Mouse (Mus musculus) adrenal gland, adult 2 months (tissue): ENCODE data around the gene Zfp235. TPM values are rescaled to one million over a fixed set of nuclear protein-coding genes. Genes with fewer than 3 reads are reported as not detected.
A peak's percentile ranks its signal among the peaks of the same experiment; 100 is the strongest.

Source experiments
- DNase-seq: peaks from one replicate; pipeline ENCODE4 v3.0.0; 2021
- long read RNA-seq: library from polyadenylated mRNA; stranded (forward); transcript quantifications from one replicate; pipeline ENCODE4 v2.0.0, GENCODE M21; 2021
- polyA plus RNA-seq: library from polyadenylated mRNA; depleted of rRNA; stranded (reverse); fragments of >200 nt; gene quantifications from 2 replicates; pipeline ENCODE4 v1.2.3, GENCODE M21; 2012; rRNA removed
- total RNA-seq, 2 experiments: library from RNA; stranded (reverse); gene quantifications; 2 replicates each; pipeline ENCODE4 v1.2.3; 2021

Zfp235 gene
- total RNA-seq (1 to 10 TPM; 9.4 to 9.7 TPM), polyA plus RNA-seq (2.6 and 4.2 TPM in 2 replicates)
- long read RNA-seq, transcript Zfp235-201 (4 exons, 3,373 nt) = major isoform, 6 of 8 reads
- long read RNA-seq, partial matches to known transcripts = 1 of 8 reads
- long read RNA-seq, other reads (novel, unspliced or antisense) = 1 of 8 reads

DNA sequence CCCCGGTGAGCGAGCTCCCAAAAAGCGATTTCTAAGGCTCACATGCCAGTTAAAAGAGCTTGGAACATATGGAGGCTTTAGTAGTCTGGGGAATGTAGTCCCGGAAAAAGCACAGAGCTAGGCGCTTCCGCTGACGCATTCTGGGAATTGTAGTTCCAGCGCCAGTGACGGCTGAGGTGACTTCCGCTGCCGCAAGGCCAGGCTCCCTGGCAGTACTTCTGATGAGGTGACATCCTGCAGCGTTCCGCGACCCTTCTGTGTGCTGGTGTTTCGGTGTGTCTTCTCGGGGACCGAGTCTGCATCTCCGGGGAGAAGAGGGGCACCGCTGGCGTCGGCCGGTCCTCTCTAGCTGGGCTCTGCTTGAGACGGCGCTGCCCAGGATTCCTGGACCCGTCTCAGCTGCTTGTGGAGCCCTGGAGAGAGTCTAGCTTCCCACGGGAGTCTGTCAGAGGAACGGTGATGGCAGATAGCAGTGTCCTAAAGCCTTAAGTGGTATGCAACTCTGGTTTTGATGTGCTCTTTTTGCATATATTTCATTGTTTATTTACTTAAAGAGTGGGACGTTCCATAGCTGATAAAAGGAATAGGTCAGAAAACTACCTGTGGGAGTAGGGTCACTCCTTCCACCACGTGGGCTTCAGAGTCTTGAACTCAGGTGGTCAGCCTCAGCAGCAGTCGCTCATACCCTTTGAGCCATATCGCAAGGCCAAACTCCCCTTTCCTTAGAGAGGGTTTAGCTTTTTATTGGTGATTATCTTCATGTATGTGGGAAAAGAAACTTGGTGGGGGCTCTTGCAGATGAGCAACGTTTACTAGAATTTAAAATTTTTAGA is at the start of gene Zfp235:
Gene Zfp235, plus strand, starts transcription at position 174 of the 833 bp plus-strand sequence.
- peak; percentile 91 for DNase-seq

DNA sequence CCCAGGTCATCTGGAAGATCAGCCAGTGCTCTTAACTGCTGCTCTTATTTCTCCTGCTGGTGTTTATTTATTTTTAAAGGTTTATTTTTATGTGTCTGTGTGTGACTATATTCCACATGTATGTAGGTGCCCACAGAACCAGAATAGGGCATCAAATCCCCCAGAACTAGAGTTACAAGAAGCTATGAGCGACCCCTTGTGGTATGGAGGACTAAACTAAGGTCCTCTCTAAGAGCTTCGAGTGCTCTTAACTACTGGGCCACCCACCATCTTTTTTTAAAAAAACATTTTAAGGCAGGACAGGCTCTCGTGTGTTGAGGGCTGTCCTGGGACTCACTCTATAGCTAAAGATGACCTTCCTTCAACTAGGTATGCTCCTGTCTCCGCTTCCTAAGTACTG is 47.1 kb upstream of the Zfp235 start:
- DNase-seq = no peak

DNA sequence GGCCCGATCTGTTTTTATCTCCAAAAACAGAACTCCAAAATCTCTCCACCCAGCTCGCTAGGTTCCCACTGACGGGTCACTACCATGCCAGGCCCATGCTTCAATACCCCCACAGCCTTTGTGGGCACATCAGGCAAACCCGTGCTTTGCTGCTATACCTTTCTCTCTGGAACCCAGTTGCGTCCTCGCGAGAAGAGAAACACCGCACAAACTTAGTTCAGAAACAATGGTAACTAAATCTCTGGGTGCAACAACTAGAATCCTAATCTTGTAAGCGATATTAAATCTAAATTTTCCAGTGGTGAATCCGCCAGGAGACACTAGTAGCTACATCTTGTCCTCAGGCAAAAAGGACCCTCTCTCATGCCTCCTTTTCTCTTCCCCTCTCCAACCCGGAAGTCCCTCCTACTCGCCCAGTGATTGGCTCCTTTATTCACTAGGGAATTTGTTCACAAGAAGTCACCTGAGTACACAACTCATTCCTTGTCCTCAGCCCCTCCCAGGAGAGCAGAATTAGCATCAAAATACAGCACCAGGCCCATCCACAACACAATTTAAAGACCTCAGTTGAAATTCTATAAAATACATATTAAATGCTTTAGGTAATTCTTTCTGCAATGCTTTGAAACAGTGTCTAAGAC is 46.4 kb upstream of the Zfp235 start:
- DNase-seq = no peak

DNA sequence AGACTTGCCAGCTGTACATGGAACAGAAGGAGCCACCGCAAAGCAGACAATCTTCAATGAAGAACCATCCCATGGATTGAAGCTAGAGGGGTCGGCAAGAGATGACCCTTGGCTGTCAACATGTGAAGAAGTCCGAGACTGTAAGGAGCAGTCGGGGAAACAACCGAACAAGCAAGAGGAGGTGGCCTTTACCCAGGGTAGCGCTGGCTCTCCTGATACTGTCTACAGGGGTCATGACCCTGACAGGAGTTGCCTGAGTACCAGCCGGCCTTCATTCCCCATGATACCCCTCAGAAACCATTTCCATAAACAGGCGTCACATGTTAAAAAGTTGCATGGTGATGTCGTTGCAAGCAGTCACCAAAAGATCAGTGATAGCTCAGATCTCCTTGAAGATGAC is 29.6 kb upstream of the Zfp235 start:
- DNase-seq = no peak

DNA sequence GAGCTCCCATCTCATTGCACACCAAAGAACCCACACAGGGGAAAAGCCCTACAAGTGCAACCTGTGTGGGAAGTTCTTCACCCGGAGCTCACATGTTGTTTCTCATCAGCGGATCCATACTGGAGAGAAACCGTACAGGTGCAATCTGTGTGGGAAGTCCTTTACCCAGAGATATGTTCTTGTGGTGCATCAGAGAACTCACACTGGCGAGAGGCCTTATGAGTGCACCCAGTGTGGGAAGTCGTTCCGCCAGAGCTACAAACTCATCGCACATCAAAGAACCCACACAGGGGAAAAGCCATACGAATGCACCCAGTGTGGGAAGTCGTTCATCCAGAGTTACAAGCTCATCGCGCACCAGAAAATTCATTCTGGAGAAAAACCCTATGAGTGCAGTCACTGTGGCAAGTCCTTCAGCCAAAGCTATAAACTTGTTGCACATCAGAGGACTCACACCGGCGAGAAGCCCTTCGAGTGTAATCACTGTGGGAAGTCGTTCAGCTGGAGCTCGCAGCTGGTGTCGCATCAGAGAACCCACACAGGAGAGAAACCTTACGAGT is 28.7 kb upstream of the Zfp235 start:
- DNase-seq = no peak

DNA sequence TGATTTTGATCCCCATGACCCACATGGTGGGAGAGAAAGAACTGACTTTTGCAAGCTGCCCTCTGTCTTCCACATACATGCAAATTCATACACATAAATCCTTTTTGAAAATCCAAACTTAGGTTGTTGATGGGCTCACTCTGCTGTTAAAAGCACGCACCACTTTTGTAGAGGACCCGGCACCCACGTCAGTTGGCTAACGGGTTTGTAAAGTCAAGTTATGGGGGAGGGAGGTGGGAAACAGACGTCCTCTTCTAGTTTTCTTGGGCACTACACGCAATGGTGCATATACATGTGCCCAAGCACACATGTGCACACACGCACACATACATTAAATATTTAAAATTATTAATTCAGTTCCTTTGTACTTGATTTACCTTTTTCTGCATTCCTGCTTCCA is 23.1 kb upstream of the Zfp235 start:
- DNase-seq = no peak

DNA sequence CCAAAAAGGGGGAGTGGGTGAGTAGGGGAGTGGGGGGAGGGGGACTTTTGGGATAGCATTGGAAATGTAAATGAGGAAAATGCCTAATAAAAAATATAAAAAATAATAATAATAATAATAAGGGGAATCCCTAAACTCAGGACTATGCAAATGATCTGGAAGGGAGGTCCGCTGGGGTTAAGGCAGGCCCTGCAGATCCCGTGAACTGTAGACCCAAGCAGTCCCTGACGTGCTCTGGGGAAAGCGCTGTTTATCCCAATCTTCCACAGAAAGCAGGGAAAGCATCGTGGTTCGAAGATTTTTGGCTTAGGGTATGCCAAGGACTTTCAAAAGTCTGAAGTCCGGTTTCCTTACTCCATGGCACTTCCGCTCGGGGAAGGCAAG is 22.2 kb upstream of the Zfp235 start:
- no peak for DNase-seq

DNA sequence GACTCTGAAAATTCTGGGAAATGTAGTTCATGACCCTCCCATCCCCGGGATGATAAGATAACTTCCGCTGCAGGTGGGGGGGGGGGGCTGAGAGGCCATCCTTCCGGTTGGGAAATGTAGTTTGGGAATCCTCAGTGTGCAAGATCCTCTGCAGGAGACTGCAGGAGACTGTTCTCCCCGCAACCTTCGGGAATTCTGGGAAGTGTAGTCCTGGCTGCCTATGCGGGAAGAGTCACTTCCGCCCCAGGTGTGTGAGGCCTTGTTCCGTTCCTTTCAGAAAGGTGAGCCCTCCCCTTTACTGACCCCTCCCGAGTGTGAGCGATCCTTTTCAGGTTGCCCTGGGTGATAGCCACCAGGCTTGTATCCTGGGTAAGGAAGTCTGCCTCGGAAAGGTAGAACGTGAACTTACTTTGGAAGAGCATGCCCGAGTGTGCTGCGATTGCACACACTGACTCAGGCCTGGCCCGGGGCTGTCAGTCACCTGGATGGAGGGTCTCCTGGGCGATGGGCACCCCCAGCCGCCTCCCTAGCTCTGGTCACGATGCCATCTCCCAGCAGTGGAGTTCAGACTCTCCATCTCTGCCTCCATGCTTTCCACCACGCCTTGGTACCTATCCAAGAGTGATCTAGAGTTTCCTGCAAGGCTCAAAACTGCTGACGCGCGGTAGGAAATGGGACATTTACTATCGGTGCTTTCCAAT is 21.7 kb upstream of the Zfp235 start, which contains the start of gene Zfp112:
Gene Zfp112, plus strand, starts transcription at position 159 of the 701 bp plus-strand sequence.
- peak; percentile 89 for DNase-seq

DNA sequence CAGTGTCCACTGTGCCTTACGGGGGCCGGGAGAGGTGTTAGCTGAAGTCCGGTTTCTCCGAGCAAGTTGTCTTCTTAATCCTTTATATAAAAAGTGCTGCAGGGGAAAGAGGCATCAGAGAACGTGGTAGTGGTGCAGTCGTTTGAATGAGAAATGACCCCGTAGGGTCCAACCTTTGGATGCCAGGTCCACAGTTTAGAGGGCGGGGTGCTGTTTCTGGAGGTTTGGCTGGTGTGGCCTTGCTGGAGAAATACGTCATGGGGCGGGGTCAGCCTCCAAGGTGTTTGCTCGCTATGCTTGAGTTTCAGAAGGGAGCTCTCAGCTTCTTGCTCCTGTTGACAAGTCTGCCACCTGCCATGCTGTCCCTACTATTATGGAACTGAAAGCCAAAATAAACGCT is 21.0 kb upstream of the Zfp235 start:
- DNase-seq = peak; percentile 75

DNA sequence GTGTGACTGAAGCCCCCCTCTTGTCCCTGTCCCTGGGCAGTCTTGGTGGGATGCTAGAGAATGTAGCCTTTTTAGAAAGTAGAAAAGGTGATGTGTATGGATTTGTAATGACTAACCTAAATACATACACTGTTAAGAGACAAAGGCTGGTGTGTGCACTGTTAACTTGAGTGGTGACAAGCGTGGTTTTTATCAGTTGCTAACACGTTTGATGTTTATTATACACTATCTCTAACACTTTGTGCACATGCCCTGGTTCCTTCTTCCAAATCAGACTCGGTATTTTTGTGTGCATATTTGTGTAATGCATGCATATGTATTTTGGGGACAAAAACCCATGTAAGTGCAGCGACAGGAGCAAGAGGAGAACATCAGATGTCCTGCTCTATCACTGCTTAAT is 17.3 kb upstream of the Zfp235 start:
- DNase-seq = no peak

DNA sequence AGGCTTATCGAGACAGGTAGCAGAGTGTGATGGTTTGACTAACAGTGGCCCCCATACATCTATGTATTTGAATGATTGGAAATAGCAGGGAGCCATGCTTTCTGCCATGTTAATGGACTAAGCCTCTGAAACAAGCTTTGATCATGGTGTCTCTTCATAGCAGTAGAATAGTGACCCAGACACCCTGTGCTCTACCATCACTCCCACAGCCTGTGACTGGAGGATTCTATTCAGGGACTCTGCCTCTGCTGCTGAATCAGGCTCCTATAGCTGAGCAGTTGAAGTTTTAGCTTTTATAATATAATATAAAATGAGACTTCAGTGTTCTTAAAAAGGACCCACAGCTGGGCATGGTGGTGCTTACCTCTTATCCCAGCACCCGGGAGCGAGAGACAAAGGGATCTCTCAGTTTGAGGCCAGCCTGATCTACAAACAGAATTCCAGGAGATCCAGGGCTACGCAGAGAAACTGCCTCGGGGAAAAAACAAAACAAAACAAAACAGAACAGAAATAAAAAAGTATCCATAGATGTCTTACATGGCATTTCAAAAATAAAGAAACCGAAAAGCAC is 459 bp upstream of the Zfp235 start:
- DNase-seq = no peak

DNA sequence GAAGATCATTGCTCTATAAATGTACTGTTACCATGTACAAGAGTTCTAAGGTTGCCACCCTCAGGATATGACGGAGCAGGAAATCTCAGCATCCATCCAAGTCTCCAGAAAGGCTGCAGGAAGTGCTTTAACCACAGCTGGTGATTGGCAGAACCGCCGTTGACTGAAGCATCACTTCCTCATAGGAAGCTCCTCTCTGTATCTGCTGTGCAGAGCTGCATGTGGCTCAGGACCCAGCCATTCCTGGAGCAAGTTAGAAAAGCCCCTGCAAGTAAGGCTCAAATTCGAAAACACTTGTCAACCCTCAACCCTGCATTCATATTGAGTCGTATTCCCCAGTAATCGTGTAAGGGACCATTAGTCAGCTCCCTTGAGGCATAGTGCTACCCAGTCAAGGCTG is 8.6 kb downstream of the Zfp235 start:
- no peak for DNase-seq

DNA sequence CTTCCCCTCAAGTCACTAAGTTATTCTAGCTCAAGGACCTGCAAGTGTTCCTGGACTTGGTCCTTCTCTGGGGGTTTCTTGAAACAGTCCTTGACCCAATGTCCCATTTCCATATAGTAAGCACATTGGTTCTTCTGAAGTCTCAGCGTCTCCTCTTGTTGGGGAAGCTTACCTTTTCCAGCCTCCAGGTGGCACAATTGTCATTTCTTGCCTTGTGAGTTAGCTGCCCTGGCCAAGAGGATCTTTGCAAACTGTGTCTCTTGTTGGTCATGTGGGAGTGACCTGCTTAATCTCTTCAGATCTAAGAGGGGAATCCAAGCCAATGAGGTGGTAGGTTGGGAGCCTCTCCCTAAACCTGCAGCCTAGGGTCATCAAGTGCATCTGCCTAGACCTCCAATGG is 19.3 kb downstream of the Zfp235 start:
- DNase-seq = no peak

DNA sequence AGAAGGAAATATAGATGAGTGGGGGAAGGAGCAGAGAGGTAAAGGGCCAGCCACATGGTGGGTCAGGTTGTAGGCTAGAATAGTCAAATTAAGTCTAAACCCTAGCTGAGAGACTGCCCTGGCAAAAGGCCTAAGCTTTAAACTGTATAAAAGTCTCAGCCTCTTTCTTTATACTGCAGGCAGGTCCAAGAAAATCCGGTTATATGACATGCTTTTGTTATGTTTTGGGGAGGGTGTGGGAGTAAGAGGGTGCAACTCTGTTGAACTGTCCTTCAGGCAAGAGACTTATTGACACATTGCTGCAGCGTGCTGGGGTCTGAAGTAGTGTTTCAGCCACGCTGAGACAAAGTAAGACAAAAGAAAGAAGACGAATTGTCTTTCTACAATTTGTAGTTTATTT is 38.2 kb downstream of the Zfp235 start:
- DNase-seq = no peak

DNA sequence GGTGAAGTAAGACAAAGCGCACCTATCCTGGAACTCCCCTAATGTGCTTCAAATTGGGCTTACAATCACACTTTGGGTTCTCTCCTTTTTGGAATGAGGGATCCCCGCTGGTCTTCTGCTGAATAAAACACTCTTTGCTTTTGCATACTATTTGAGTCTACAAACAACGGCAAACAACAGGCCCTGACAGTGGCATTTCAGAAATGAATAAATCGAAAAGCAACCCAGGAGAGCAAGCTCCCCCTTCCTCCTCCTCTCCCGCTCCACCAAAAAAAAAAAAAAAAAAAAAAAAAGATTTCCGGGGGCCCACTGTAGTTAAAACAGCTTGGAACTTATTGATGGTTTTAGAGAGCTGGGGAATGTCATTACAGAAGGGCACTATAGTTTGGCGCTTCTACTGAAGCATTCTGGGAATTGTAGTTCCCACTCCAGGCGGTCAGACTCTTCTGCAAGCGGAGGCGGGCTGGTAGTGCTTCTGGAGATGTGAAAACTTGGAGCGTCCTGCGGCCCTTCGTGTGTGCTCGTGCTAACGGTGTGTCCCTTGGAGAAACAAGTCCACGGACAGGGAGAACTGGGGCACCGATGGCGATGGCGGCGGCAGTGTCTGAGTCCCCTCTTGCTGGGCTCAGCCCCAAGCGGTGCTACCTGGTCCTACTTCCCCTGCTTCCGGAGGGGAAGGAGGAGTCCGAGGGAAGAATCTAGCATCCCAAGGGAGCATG is 40.8 kb downstream of the Zfp235 start, which contains the start of gene Zfp114:
Gene Zfp114, plus strand, starts transcription at position 443 of the 719 bp plus-strand sequence.
- DNase-seq = peak; percentile 54

DNA sequence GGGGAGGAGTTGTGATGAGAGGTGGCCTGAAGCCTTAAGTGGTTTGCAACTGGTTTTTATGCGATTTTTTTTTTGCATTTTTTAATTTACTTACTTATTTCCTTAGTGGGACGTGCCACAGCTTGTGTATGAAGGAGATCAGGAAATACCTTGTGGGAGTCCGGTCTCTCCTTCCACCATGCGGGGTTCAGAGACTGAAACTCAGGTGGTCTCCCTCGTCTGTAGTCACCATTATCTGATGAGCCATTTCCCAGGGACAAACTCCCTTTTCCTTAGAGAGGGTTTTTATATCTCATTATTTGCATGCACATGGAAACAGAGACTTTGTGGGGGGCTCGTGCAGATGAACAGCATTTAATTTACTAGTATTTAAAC is 41.4 kb downstream of the Zfp235 start:
- DNase-seq = no peak

DNA sequence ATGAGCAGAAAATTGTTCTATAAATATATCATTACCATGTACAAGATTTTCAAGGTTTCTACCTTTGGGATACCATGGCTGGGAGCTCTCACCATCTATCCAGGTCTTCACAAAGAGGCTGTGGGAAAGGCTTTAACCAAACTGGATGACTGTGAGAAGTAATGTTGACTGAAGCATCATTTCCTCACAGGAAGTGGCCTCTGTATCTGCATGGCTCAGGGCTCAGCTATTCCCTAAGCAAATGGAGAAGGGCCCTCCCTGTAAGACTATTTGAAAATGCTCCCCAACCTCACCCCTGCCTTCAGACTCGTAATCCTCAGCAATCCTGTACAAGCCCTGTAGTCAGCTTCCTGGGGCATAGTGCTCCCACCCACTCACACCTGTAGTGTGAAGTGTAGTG is 53.6 kb downstream of the Zfp235 start:
- no peak for DNase-seq

DNA sequence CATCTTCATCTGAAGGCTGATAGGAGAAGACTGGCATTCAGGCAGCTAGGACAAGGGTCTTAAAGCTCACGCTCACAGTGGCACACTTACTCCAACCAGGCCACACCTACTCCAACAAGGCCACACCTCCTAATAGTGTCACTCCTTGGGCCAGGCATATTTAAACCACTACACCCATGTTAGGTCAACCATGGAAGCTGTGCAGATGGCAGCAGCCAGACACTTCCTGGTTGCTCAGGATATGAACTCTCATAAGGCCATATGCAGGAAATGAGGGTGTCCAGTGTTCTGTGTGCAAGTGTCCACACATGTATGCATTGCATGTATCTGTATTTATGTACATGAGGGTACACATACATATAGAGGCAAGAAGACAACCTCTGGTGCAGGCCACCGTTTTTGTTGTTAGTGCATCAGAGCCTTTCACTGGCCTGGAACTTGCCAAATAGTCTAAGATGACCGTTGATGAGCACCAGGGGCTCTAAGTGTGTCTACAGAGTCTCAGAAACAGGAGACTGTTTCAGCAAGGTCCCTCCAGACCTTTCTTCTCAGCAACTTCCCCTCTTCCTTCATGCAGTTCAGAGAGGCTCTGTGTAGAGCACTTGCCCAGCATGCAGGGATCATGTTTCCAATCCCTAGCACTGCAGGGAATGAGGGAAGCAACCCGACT is 55.1 kb downstream of the Zfp235 start:
- DNase-seq = no peak

DNA sequence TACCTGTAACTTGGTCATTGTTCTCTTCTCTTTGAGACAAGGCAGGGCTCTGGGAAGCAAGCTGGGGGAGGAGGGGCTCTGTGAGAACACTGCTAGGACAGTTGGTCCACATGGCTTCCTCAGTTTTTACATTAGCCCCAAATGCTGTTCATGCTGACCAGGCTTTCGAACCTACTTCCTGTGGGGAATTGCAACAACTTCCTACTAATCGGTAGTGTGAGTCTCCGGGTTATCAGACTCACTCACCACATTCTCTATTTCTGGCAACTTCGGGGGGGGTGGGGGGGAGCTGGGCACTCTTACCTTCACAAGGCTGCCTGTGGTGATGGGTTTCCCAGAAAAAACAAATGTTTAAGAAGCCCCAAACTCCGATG is 55.6 kb downstream of the Zfp235 start:
- no peak for DNase-seq

DNA sequence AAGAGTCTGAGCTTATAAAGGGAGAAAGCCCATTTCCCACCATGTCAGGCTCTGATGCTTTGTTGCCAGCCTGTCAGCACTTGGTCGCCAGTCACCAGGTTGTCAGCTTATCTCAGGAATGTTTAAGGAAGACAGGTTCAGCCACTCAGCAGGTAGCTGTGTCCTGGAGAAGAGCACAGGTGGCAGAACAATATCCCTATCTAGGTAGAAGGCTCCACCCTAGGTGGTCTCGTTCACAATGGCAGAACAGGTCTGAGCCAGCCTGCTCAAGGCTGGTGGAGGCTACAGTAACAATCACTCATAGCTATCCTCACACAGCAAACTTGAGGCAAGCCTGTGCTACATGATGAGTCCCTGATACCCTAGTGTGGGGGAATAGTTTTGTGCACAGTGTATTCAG is 57.4 kb downstream of the Zfp235 start:
- no peak for DNase-seq
